Mouse (Mus musculus) frontal cortex, postnatal 36 days (tissue): ENCODE results near the gene Gm20843.
"Not testable (repeated sequence)": the region's sequence is repeated elsewhere in the genome, so short reads cannot be mapped to it uniquely, and the experiment has no call there.

Experiments
- DNase-seq, 2 experiments: peaks; one replicate each; pipeline ENCODE4 v3.0.0; 2022; ENCODE audit warnings: low spot score in 2 of 2

Gm20843 gene

DNA sequence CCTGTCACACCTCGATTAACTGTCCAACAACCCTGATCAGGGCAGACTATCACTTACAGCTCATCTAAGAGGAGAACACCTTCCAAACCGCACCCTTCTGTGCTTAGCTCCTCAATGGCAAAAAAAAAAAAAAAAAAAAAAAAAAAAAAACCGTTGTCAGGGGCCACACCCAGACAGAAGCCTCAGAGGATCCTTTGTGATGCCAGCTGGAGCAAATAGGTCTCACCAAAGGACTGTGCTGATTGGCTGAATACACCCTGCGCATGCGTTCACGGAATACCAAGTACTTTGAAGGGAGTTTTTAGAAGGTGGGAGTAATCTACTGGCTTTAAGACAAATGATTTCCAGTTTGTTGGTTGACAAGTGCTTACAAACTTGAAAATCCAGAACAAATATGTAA is at the start of gene Gm20843:
Gm20843 (minus strand) TSS at position 101 of the 400 bp plus-strand sequence.
- DNase-seq, result not testable (repeated sequence)
